Mouse (Mus musculus): Measurements from ENCODE around the gene Mical3. TPM values are rescaled to one million over a fixed set of nuclear protein-coding genes. Genes with fewer than 3 reads are reported as not detected.

The Mical3 gene
- polyA plus RNA-seq, 1 experiment: 19.1 TPM

GRCm38 (mm10) chr6:121051411-121051810 lies 79.4 kb downstream of the Mical3 start:
- Histone ChIP-seq H3K4me1 (ENCODE audit: control insufficient read depth, insufficient read depth, low read length) (no peaks in the 10 kb centered on the region; the same call in 1 of the 2 replicates), H3K4me3 (ENCODE audit: insufficient read depth, low read length) (no peak overlapping the region), H3K27ac (ENCODE audit: insufficient read depth, low read length) (no peak overlapping the region)
- no peak for TF ChIP-seq POLR2A (IDR thresholded peaks at IDR 0.05; ENCODE audit: low read depth, low read length)
- TF ChIP-seq CTCF (IDR thresholded peaks at IDR 0.05; ENCODE audit: borderline replicate concordance, insufficient read depth, low read length): no peak

GRCm38 (mm10) chr6:121048696-121049095 lies 82.1 kb downstream of the Mical3 start:
- Histone ChIP-seq H3K4me3 (ENCODE audit: insufficient read depth, low read length) (no peak overlapping the region), H3K27ac (ENCODE audit: insufficient read depth, low read length) (no peak overlapping the region), H3K4me1 (ENCODE audit: control insufficient read depth, insufficient read depth, low read length) (peaks cover 7% of the 10 kb centered on the region)
- TF ChIP-seq CTCF (IDR thresholded peaks at IDR 0.05; ENCODE audit: borderline replicate concordance, insufficient read depth, low read length) (no peak), POLR2A (IDR thresholded peaks at IDR 0.05; ENCODE audit: low read depth, low read length) (no peak)

GRCm38 (mm10) chr6:121045345-121046080 lies 85.3 kb downstream of the Mical3 start:
- Histone ChIP-seq H3K27ac (ENCODE audit: insufficient read depth, low read length) (no peak overlapping the region), H3K4me1 (ENCODE audit: control insufficient read depth, insufficient read depth, low read length) (peaks cover 10% of the 10 kb centered on the region), H3K4me3 (ENCODE audit: insufficient read depth, low read length) (no peak overlapping the region)
- TF ChIP-seq POLR2A (IDR thresholded peaks at IDR 0.05; ENCODE audit: low read depth, low read length) (no peak), CTCF (IDR thresholded peaks at IDR 0.05; ENCODE audit: borderline replicate concordance, insufficient read depth, low read length) (no peak)

- Histone ChIP-seq H3K27ac (ENCODE audit: insufficient read depth, low read length) (peak overlapping the region; percentile 12; the same call in 1 of the 2 replicates), H3K4me1 (ENCODE audit: control insufficient read depth, insufficient read depth, low read length) (peaks cover 10% of the 10 kb centered on the region), H3K4me3 (ENCODE audit: insufficient read depth, low read length) (no peak overlapping the region)
- TF ChIP-seq POLR2A (IDR thresholded peaks at IDR 0.05; ENCODE audit: low read depth, low read length) (no peak), CTCF (IDR thresholded peaks at IDR 0.05; ENCODE audit: borderline replicate concordance, insufficient read depth, low read length) (no peak)
These were observed 87.2 kb downstream of the Mical3 start for GRCm38 (mm10) chr6:121043434-121044189.

- no peak overlapping the region for H3K27ac ChIP-seq (ENCODE audit: insufficient read depth, low read length)
- H3K4me3 ChIP-seq (ENCODE audit: insufficient read depth, low read length): no peak overlapping the region
- H3K4me1 ChIP-seq (ENCODE audit: control insufficient read depth, insufficient read depth, low read length): peaks cover 5% of the 10 kb centered on the region
- no peak for TF ChIP-seq POLR2A (IDR thresholded peaks at IDR 0.05; ENCODE audit: low read depth, low read length)
- no peak for TF ChIP-seq CTCF (IDR thresholded peaks at IDR 0.05; ENCODE audit: borderline replicate concordance, insufficient read depth, low read length)
These were observed 91.1 kb downstream of the Mical3 start for GRCm38 (mm10) chr6:121039719-121040118.

GRCm38 (mm10) chr6:121039286-121039685 lies 91.5 kb downstream of the Mical3 start:
- TF ChIP-seq POLR2A (IDR thresholded peaks at IDR 0.05; ENCODE audit: low read depth, low read length) (no peak), CTCF (IDR thresholded peaks at IDR 0.05; ENCODE audit: borderline replicate concordance, insufficient read depth, low read length) (no peak)
- peaks cover 4% of the 10 kb centered on the region for H3K4me1 ChIP-seq (ENCODE audit: control insufficient read depth, insufficient read depth, low read length)
- no peak overlapping the region for H3K27ac ChIP-seq (ENCODE audit: insufficient read depth, low read length)
- no peak overlapping the region for H3K4me3 ChIP-seq (ENCODE audit: insufficient read depth, low read length)

GRCm38 (mm10) chr6:121037086-121037485 lies 93.7 kb downstream of the Mical3 start:
- Histone ChIP-seq H3K27ac (ENCODE audit: insufficient read depth, low read length) (no peak overlapping the region), H3K4me3 (ENCODE audit: insufficient read depth, low read length) (no peak overlapping the region), H3K4me1 (ENCODE audit: control insufficient read depth, insufficient read depth, low read length) (no peaks in the 10 kb centered on the region)
- TF ChIP-seq CTCF (IDR thresholded peaks at IDR 0.05; ENCODE audit: borderline replicate concordance, insufficient read depth, low read length) (no peak), POLR2A (IDR thresholded peaks at IDR 0.05; ENCODE audit: low read depth, low read length) (no peak)

- TF ChIP-seq CTCF (IDR thresholded peaks at IDR 0.05; ENCODE audit: borderline replicate concordance, insufficient read depth, low read length): no peak
- TF ChIP-seq POLR2A (IDR thresholded peaks at IDR 0.05; ENCODE audit: low read depth, low read length): no peak
- no peak overlapping the region for H3K4me3 ChIP-seq (ENCODE audit: insufficient read depth, low read length)
These were observed 94.9 kb downstream of the Mical3 start for GRCm38 (mm10) chr6:121035929-121036328.

GRCm38 (mm10) chr6:121035268-121035667 lies 95.5 kb downstream of the Mical3 start:
- Histone ChIP-seq H3K4me3 (ENCODE audit: insufficient read depth, low read length) (no peak overlapping the region), H3K27ac (ENCODE audit: insufficient read depth, low read length) (no peak overlapping the region), H3K4me1 (ENCODE audit: control insufficient read depth, insufficient read depth, low read length) (no peaks in the 10 kb centered on the region)
- TF ChIP-seq POLR2A (IDR thresholded peaks at IDR 0.05; ENCODE audit: low read depth, low read length) (no peak), CTCF (IDR thresholded peaks at IDR 0.05; ENCODE audit: borderline replicate concordance, insufficient read depth, low read length) (no peak)

More at GRCm38 (mm10) chr6:121035929-121036328, 94.9 kb downstream of the Mical3 start:
- Histone ChIP-seq H3K27ac (ENCODE audit: insufficient read depth, low read length) (no peak overlapping the region), H3K4me1 (ENCODE audit: control insufficient read depth, insufficient read depth, low read length) (no peaks in the 10 kb centered on the region)

GRCm38 (mm10) chr6:121033250-121033649 lies 97.5 kb downstream of the Mical3 start:
- H3K4me3 ChIP-seq (ENCODE audit: insufficient read depth, low read length): no peak overlapping the region
- no peaks in the 10 kb centered on the region for H3K4me1 ChIP-seq (ENCODE audit: control insufficient read depth, insufficient read depth, low read length)
- TF ChIP-seq CTCF (IDR thresholded peaks at IDR 0.05; ENCODE audit: borderline replicate concordance, insufficient read depth, low read length) (no peak), POLR2A (IDR thresholded peaks at IDR 0.05; ENCODE audit: low read depth, low read length) (no peak)
- no peak overlapping the region for H3K27ac ChIP-seq (ENCODE audit: insufficient read depth, low read length)
